Mouse (Mus musculus) testis, adult 2 months (tissue): ENCODE data around the gene Heg1.

Experiments
- CTCF ChIP-seq: fragments of 200-500 bp; IDR thresholded peaks from 2 replicates; pipeline ENCODE4 v1.5.1; 2012; ENCODE audit warnings: low read depth, mild to moderate bottlenecking, inconsistent platforms, low read length, moderate library complexity; ENCODE audit not compliant: control insufficient read depth, insufficient read depth, insufficient replicate concordance
- POLR2A ChIP-seq: fragments of 200-500 bp; IDR thresholded peaks from 2 replicates; pipeline ENCODE4 v1.6.1; 2012; ENCODE audit warnings: low read depth, mild to moderate bottlenecking, inconsistent platforms, low read length, moderate library complexity; ENCODE audit not compliant: control insufficient read depth

GRCm38 (mm10) chr16:33676347-33677312 lies 7.5 kb upstream of the Heg1 start:
- TF ChIP-seq CTCF = no peak
- no peak for TF ChIP-seq POLR2A
